Mouse (Mus musculus): ENCODE measurements around the gene Fubp1.

Gene Fubp1

DNA sequence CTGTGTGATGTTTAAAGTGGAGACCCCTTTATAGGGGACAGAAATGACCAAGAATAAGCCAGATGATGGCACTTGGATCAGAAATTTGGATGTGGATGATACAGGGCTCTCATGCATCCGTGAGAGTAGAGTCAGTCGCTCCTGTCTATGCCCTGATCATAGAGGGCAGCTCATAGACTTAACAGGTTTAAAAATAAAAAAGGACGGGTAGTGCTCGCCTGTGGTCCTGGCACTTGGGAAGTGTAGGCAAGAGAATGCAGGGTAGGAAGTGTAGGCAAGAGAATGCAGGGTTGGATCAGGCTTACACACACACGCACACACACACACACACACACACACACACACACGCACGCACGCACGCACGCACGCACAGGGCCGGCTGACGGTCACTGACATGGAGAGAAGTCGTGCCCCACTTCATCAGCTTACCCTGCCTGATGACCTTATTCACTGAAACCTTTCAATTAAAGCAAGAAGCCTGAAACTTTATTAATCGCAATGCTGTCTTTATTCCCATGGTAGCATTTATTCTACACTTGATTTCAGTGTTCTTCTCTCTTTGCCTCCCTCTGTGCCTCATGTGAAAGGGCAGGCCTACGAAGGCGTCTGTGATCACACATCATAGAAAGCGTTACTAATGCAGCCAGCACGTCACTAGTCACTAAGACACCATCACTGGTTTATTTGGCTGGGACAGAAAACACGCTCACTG is 62.9 kb downstream of the Fubp1 start:
- no peak for DNase-seq (ENCODE audit: low read depth in 2 of 2, low spot score in 2 of 2)

DNA sequence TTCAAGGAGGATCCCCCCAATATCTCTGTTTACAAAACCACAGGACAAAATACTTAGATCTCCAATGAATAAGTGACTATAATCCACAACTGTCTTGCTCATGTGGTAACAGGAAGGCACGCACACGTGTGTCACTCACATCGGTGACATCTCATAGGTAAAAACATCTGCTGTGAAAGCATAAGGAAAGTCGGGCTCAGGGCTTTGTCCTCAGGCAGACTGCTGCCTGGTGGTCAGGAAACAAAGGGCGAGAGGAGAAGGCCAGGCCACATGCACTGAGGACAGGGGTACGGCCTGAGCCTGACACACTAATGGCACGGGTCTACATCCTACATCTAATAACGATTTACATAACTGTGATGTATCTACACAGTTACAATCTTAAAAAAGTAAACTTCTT is 64.8 kb downstream of the Fubp1 start:
- DNase-seq (ENCODE audit: low read depth in 2 of 2, low spot score in 2 of 2): no peak

DNA sequence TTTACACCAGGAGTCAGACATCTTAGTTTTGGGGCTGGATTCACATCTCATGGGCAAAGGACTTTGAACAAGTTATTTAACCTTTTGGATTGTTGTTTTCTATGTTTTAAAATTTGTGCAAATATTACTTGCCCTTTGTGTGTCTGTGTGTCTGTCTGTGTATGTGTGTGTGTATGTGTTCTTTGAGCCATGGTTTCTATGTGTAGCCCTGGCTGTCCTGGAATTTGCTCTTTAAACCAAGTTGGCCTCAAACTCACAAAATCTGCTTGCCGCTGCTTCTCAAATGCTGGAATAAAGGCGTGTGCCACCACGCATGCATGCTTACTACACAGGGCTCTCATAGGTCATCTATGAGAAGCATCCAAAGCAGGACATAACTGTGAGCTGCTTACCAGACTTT is 66.7 kb downstream of the Fubp1 start:
- DNase-seq (ENCODE audit: low read depth in 2 of 2, low spot score in 2 of 2): no peak

DNA sequence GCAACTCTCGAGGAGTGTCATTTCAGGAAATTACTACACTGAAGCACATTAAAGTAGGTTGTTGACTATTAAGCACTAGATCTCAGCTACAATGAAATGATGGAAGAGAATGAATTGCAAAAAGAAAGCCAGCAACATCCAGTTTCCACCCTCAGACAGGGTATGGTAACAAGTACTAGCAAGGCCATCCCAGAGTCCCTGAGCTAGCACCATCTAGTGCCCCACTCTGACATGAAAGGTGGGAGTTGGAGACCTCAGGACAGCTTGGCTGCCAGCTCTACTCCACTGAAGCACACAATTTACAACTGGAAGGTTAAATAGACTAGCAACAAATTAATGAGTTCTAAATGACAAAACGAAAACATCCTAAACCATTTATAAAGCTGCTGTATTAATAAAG is 67.7 kb downstream of the Fubp1 start:
- DNase-seq (ENCODE audit: low read depth in 2 of 2, low spot score in 2 of 2): no peak

DNA sequence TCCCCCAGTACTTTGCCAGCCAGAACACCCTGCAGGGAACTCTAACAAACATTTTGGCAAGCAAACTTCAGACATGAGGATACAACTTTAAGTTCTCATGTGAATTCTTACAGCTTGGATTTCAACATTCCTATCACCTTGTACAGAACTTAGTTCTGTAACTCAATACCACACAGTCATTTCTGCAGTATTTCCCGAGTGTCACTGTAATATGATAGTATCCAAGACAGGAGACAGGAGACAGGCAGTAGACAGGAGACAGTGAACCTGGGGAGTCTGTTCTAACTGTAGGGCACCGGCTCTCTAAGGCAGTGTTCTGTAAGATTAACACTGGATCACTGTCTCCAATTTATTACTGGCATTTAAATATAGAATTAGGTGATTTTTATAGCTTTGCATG is 68.2 kb downstream of the Fubp1 start:
- no peak for DNase-seq (ENCODE audit: low read depth in 2 of 2, low spot score in 2 of 2)

DNA sequence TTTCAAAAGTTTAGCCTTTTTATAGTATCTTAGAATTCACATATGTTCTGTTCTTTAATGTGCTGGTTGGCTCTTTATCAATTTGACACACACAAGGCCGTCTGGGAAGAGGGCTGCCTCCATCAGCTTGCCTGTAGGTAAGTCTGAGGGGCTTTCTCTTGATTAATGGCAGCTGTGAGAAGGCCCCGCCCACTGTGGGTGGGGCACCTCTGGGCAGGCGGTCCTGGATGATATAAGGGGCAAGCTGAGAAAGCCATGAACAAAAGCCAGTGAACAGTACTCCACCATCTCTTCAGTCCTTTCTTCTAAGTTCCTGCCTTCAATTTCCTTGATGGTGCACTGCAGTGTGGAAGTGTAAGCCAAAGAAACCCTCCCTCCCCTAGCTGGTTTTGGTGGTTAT is 71.9 kb downstream of the Fubp1 start:
- DNase-seq (ENCODE audit: low read depth in 2 of 2, low spot score in 2 of 2): no peak

DNA sequence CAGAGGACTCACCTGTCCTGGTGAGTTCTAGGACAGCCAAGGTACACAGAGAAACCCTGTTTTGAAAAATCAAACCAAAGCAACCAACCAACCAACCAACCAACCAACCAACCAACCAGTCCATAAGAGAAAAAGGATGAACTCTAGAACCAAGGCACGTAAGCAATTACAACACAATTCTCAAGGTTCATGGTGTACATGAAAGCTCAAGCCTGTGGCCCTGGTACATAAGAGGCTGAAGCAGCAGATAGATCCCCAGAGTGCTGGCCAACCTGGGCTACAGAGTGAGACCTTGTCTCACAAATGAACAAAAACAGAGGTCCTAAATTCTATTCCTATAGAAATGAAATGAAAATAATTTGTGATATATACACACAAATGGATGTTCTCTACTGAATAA is 74.1 kb downstream of the Fubp1 start:
- no peak for DNase-seq (ENCODE audit: low read depth in 2 of 2, low spot score in 2 of 2)

DNA sequence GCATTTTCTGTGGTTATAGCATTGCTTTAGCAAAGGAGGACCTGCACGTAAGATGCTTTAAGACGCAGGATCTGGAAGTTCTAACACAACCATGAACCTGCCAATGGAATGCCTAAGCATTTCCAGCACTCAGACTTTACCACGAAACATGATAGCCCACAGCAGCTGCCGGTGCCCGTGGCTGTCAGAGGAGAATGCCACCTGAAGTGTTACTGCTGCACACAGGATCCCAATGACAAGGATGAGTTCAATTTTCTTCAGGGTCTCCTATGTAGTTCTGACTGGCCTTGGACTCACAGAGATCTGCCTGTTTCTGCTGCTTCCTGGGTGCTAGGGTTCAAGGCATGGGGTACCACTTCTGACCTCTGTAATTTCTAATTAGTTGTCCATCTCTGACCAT is 74.5 kb downstream of the Fubp1 start:
- DNase-seq (ENCODE audit: low read depth in 2 of 2, low spot score in 2 of 2): no peak

Data from CD8-positive naive resting alpha-beta T cell, adult 2 months (primary cell).